Mouse (Mus musculus) ES-E14 (cell line): ENCODE results near the gene Serhl. TPM values are rescaled to one million over a fixed set of nuclear protein-coding genes. Genes with fewer than 3 reads are reported as not detected.

Experiments
- DNase-seq: peaks from one replicate; pipeline ENCODE4 v3.0.0-alpha.2; 2013; ENCODE audit warnings: low read depth, low spot score
- H3K27ac ChIP-seq: 2 replicates; pipeline ENCODE4 v1.5.1; 2012; ENCODE audit warnings: low read depth, mild to moderate bottlenecking, low read length, moderate library complexity, mixed read lengths; ENCODE audit not compliant: poor library complexity, insufficient read depth, severe bottlenecking
- H3K36me3 ChIP-seq: 2 replicates; pipeline ENCODE4 v1.6.1; 2012; ENCODE audit warnings: mild to moderate bottlenecking, low read length, moderate library complexity, mixed read lengths; ENCODE audit not compliant: control insufficient read depth, poor library complexity, insufficient read depth, severe bottlenecking
- H3K4me1 ChIP-seq, 2 experiments: fragments of 150-350 bp in 1 of 2; sonication (generic) in 1 of 2; 2 replicates each; pipeline ENCODE4 v1.6.1; 2012; ENCODE audit warnings: low read length in 2 of 2, mild to moderate bottlenecking in 1 of 2, mixed read lengths in 1 of 2; ENCODE audit not compliant: control insufficient read depth in 2 of 2, insufficient read depth in 2 of 2, poor library complexity in 1 of 2
- H3K4me3 ChIP-seq, 2 experiments: fragments of 150-350 bp in 1 of 2; sonication (generic) in 1 of 2; 2 replicates each; pipeline ENCODE4 v1.5.1; 2012; ENCODE audit warnings: low read length in 2 of 2, low read depth in 1 of 2, mild to moderate bottlenecking in 1 of 2, mixed read lengths in 1 of 2; ENCODE audit not compliant: insufficient read depth in 1 of 2, poor library complexity in 1 of 2, severe bottlenecking in 1 of 2
- H3K9ac ChIP-seq: 2 replicates; pipeline ENCODE4 v1.6.1; 2012; ENCODE audit warnings: low read depth, mild to moderate bottlenecking, low read length, mixed read lengths; ENCODE audit not compliant: poor library complexity, insufficient read depth, severe bottlenecking
- H3K9me3 ChIP-seq: fragments of 150-350 bp; sonication (generic); 2 replicates; pipeline ENCODE4 v1.6.1; 2012; ENCODE audit warnings: low read depth, mild to moderate bottlenecking, low read length; ENCODE audit not compliant: control insufficient read depth, insufficient read depth
- CHD2 ChIP-seq: IDR thresholded peaks from 2 replicates; pipeline ENCODE4 v1.6.1; 2014; ENCODE audit warnings: mild to moderate bottlenecking, low read depth, low read length, inconsistent platforms
- HCFC1 ChIP-seq: IDR thresholded peaks from 2 replicates; pipeline ENCODE4 v1.6.1; 2012; ENCODE audit warnings: low read length, inconsistent platforms, borderline replicate concordance; ENCODE audit not compliant: insufficient read depth
- MAFK ChIP-seq: IDR thresholded peaks from 2 replicates; pipeline ENCODE4 v1.6.1; 2014; ENCODE audit warnings: mild to moderate bottlenecking, low read depth, low read length, inconsistent platforms; ENCODE audit not compliant: insufficient read depth
- ZC3H11A ChIP-seq: IDR thresholded peaks from 2 replicates; pipeline ENCODE4 v1.6.1; 2012; ENCODE audit warnings: low read depth, mild to moderate bottlenecking, inconsistent platforms, low read length, borderline replicate concordance
- ZNF384 ChIP-seq: IDR thresholded peaks from 2 replicates; pipeline ENCODE4 v1.6.1; 2012; ENCODE audit warnings: low read depth, low read length, inconsistent platforms
- in situ Hi-C, 2 experiments: fragments of 600-800 bp; cut with MboI; formaldehyde crosslinking; loops; one replicate each; pipeline ENCODE4 v1.15.1; 2025; ENCODE audit warnings: low sequenced_read_pairs in 2 of 2, inconsistent platforms in 1 of 2; ENCODE audit not compliant: unreplicated experiment in 2 of 2
- total RNA-seq: library from RNA; depleted of rRNA; stranded (reverse); fragments of 300-350 nt; gene quantifications from 2 replicates; pipeline ENCODE4 v1.2.3, GENCODE M21; 2012

Serhl gene
- total RNA-seq, 1 experiment = 16.3 TPM

GRCm38 (mm10) chr15:83157667-83158064 lies 68.4 kb downstream of the Serhl start:
- no peak for DNase-seq
- in situ Hi-C loops = loop anchor here in 1 of 2 experiments (5.0 kb wide), 1 partner anchor 55 kb away; no protein-coding TSS in a partner anchor
- TF ChIP-seq ZC3H11A = no peak
- TF ChIP-seq HCFC1 = no peak
- TF ChIP-seq ZNF384 = no peak
- no peak for TF ChIP-seq CHD2
- no peak for TF ChIP-seq MAFK
- Histone ChIP-seq H3K27ac (peak overlapping the region; percentile 38), H3K4me3 (no peak overlapping the region), H3K4me1 (peaks cover 4 to 19% of the 10 kb centered on the region in 2 experiments; a peak in 2 of 4 replicates), H3K9me3 (no peaks in the 10 kb centered on the region), H3K36me3 (peaks cover 52% of the 10 kb centered on the region; the same call in 1 of the 2 replicates), H3K9ac (no peak overlapping the region)

GRCm38 (mm10) chr15:83158587-83159160 lies 69.4 kb downstream of the Serhl start:
- H3K4me3 ChIP-seq = no peak overlapping the region
- H3K9me3 ChIP-seq = no peaks in the 10 kb centered on the region
- H3K27ac ChIP-seq = no peak overlapping the region; the same call in 1 of the 2 replicates
- peaks cover 4 to 19% of the 10 kb centered on the region in 2 experiments; a peak in 2 of 4 replicates for H3K4me1 ChIP-seq
- H3K36me3 ChIP-seq = peaks cover 50% of the 10 kb centered on the region; the same call in 1 of the 2 replicates
- in situ Hi-C loops = loop anchor here in 1 of 2 experiments (5.0 kb wide), 1 partner anchor 54 kb away; no protein-coding TSS in a partner anchor
- no peak for DNase-seq
- TF ChIP-seq ZNF384 = no peak
- no peak for TF ChIP-seq HCFC1
- TF ChIP-seq ZC3H11A = no peak
- TF ChIP-seq MAFK = no peak
- no peak for TF ChIP-seq CHD2
- no peak overlapping the region for H3K9ac ChIP-seq

GRCm38 (mm10) chr15:83159823-83160222 lies 70.5 kb downstream of the Serhl start:
- Histone ChIP-seq H3K9ac (no peak overlapping the region), H3K4me1 (peaks cover 4 to 19% of the 10 kb centered on the region in 2 experiments; a peak in 2 of 4 replicates), H3K9me3 (no peaks in the 10 kb centered on the region), H3K4me3 (no peak overlapping the region), H3K36me3 (peaks cover 44% of the 10 kb centered on the region; the same call in 1 of the 2 replicates), H3K27ac (no peak overlapping the region)
- no peak for TF ChIP-seq ZC3H11A
- TF ChIP-seq MAFK = no peak
- no peak for TF ChIP-seq ZNF384
- TF ChIP-seq HCFC1 = no peak
- no peak for DNase-seq
- in situ Hi-C loops = loop anchor here in 1 of 2 experiments (5.0 kb wide), 1 partner anchor 52 kb away; no protein-coding TSS in a partner anchor

GRCm38 (mm10) chr15:83160561-83160960 lies 71.3 kb downstream of the Serhl start:
- Histone ChIP-seq H3K27ac (no peak overlapping the region), H3K9me3 (no peaks in the 10 kb centered on the region), H3K4me1 (peaks cover 4 to 25% of the 10 kb centered on the region in 2 experiments; a peak in 2 of 4 replicates), H3K9ac (peak overlapping the region; percentile 45; the same call in 1 of the 2 replicates), H3K36me3 (peaks cover 42% of the 10 kb centered on the region; the same call in 1 of the 2 replicates), H3K4me3 (no peak overlapping the region)
- DNase-seq = no peak
- no peak for TF ChIP-seq ZNF384
- no peak for TF ChIP-seq MAFK
- no peak for TF ChIP-seq HCFC1
- TF ChIP-seq CHD2 = no peak
- TF ChIP-seq ZC3H11A = no peak
- in situ Hi-C loops = no loop called here
